Mouse (Mus musculus) ES-Bruce4 (cell line): ENCODE measurements around the gene Vmn1r181.
"Not testable (repeated sequence)": the region's sequence is repeated elsewhere in the genome, so short reads cannot be mapped to it uniquely, and the experiment has no call there.

Experiments
- CTCF ChIP-seq: IDR thresholded peaks from one replicate; pipeline ENCODE4 v1.8.1; 2011; ENCODE audit warnings: low read depth, low read length
- POLR2A ChIP-seq: IDR thresholded peaks from one replicate; pipeline ENCODE4 v1.8.1; 2011; ENCODE audit warnings: low read length; ENCODE audit not compliant: insufficient read depth

GRCm38 (mm10) chr7:23974315-23974714, at the start of gene Vmn1r181:
- not testable (repeated sequence) for TF ChIP-seq POLR2A, CTCF
